Mouse (Mus musculus) liver, embryonic 13.5 days (tissue): ENCODE measurements at regions not wholly inside any gene's neighbourhood (a gene's known extent, or its start where the extent isn't known, plus 50 kb on each side); places are given as distances from the start of the nearest gene placed in this dataset.
A peak's percentile ranks its signal among the peaks of the same experiment; 100 is the strongest.

ENCODE experiments used
- ATAC-seq: fragments of 200-750 bp; cut with Nextera tagmentation; 2 replicates; pipeline ENCODE4 v1.8.0; 2017; ENCODE audit warnings: low read depth, mild to moderate bottlenecking, moderate number of reproducible peaks, moderate library complexity
- DNase-seq: peaks from one replicate; pipeline ENCODE4 v3.0.0; 2022
- H3K27ac ChIP-seq: fragments of 300-500 bp; sonication (generic); 2 replicates; pipeline ENCODE4 v1.5.1; 2015; ENCODE audit warnings: moderate library complexity, mild to moderate bottlenecking, inconsistent platforms
- H3K27me3 ChIP-seq: fragments of 300-500 bp; sonication (generic); 2 replicates; pipeline ENCODE4 v1.6.1; 2015; ENCODE audit warnings: mild to moderate bottlenecking, inconsistent platforms
- H3K36me3 ChIP-seq: fragments of 300-500 bp; sonication (generic); 2 replicates; pipeline ENCODE4 v1.6.1; 2015; ENCODE audit warnings: mild to moderate bottlenecking, inconsistent platforms
- H3K4me1 ChIP-seq: fragments of 300-500 bp; sonication (generic); replicated peaks from 2 replicates; pipeline ENCODE4 v1.6.1; 2015; ENCODE audit warnings: inconsistent platforms
- H3K4me2 ChIP-seq: fragments of 300-500 bp; sonication (generic); 2 replicates; pipeline ENCODE4 v1.6.1; 2015; ENCODE audit warnings: inconsistent platforms, mild to moderate bottlenecking, moderate library complexity
- H3K4me3 ChIP-seq: fragments of 300-500 bp; sonication (generic); replicated peaks from 2 replicates; pipeline ENCODE4 v1.5.1; 2015; ENCODE audit warnings: mild to moderate bottlenecking, inconsistent platforms
- H3K9ac ChIP-seq: fragments of 300-500 bp; sonication (generic); 2 replicates; pipeline ENCODE4 v1.6.1; 2015; ENCODE audit warnings: mild to moderate bottlenecking, inconsistent platforms
- H3K9me3 ChIP-seq: fragments of 300-500 bp; sonication (generic); replicated peaks from 2 replicates; pipeline ENCODE4 v1.6.1; 2016; ENCODE audit warnings: inconsistent platforms
- WGBS: fragments of 180-500 bp; shearing (Covaris S2); methylation state at CpG from one replicate; pipeline ENCODE4 v1.1.7; 2015; ENCODE audit not compliant: insufficient replicate concordance; 5-methylcytosine and 5-hydroxymethylcytosine counted together

DNA sequence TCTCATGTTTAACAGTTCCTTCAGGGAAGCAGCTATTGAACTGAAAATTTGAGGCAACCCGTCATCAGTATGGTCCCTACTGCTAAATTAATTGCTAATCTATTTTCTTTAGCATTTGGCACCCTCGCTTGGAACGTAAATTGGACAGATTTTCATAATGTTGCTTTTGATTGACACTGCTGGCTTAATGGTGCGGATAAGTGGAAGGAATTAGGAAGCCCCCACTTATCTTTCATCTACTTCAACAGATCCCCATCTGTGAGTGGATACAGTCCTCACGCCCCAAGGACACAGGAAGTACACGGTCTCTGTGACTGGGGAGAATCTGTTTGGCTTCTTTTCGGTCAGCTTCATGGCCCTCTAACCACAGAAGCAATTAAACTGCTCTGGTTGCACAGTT, 251.6 kb downstream of the Dact1 start:
- Histone ChIP-seq H3K27me3 (no peaks in the 10 kb centered on the region), H3K36me3 (no peaks in the 10 kb centered on the region), H3K4me3 (no peak overlapping the region), H3K4me1 (no peaks in the 10 kb centered on the region), H3K9me3 (no peaks in the 10 kb centered on the region), H3K27ac (no peak overlapping the region), H3K9ac (no peak overlapping the region), H3K4me2 (no peak overlapping the region)
- ATAC-seq (no peak), DNase-seq (no peak)
- WGBS = 56% methylated on average over 7 of the region's 7 CpGs

GRCm38 (mm10) chr12:71561918-71562572, 252.4 kb downstream of the Dact1 start:
- H3K4me1 ChIP-seq = no peaks in the 10 kb centered on the region
- 68% methylated on average over 8 of the region's 8 CpGs for WGBS
- no peak for ATAC-seq
- no peak for DNase-seq
- no peak overlapping the region for H3K4me3 ChIP-seq
- H3K36me3 ChIP-seq = no peaks in the 10 kb centered on the region
- no peaks in the 10 kb centered on the region for H3K27me3 ChIP-seq
- H3K9me3 ChIP-seq = no peaks in the 10 kb centered on the region
- no peak overlapping the region for H3K9ac ChIP-seq
- no peak overlapping the region for H3K27ac ChIP-seq
- H3K4me2 ChIP-seq = no peak overlapping the region

DNA sequence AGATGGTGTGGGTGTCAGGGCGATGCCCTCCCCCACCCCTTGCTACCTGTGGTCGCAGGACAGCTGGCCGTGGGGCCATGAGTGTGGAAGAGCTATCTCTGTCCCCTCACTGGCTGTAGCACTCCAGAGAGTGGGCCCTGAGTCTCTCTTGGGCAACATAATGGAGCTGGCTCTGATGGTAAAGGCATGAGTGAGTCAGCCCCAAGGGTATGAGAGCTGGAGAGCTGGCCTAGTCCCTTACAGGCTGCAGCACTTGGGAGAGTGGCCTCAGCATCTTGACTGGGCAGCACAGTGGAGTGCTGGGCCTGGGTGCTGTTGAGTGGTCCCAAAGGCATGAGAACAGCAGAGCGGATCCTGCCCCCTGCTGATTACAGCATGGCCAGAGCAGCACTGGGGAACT, 253.5 kb downstream of the Dact1 start:
- H3K27me3 ChIP-seq = no peaks in the 10 kb centered on the region
- no peaks in the 10 kb centered on the region for H3K36me3 ChIP-seq
- H3K4me3 ChIP-seq = no peak overlapping the region
- H3K9me3 ChIP-seq = no peaks in the 10 kb centered on the region
- H3K27ac ChIP-seq = no peak overlapping the region
- 65% methylated on average over 4 of the region's 4 CpGs for WGBS
- no peak overlapping the region for H3K4me2 ChIP-seq
- DNase-seq (no peak), ATAC-seq (no peak)
- H3K9ac ChIP-seq = no peak overlapping the region
- no peaks in the 10 kb centered on the region for H3K4me1 ChIP-seq

DNA sequence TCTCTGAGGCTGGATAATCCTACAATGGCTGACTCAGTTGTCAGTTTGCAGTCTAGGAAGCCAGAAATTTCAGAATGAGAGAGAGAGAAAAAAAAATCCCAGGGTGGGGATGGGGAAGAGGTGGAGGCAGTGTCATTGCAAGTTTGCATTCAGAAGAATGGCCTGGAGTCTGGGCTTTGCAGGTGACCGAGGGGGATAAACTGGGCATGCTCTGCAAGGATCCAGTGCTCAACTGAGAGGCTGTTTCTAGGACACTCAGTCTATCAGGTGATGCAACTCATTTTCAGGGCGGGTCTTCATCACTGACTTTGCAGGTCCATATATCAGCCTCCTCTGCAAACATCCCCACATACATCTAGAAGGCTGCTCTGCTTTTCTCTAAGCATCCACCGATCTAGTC, 256.7 kb downstream of the Dact1 start:
- no peak overlapping the region for H3K4me2 ChIP-seq
- no peak for DNase-seq

GRCm38 (mm10) chr12:71568251-71568650, 258.6 kb downstream of the Dact1 start:
- Histone ChIP-seq H3K4me1 (no peaks in the 10 kb centered on the region), H3K27ac (no peak overlapping the region), H3K4me2 (no peak overlapping the region), H3K27me3 (no peaks in the 10 kb centered on the region), H3K4me3 (no peak overlapping the region), H3K9ac (no peak overlapping the region), H3K36me3 (no peaks in the 10 kb centered on the region), H3K9me3 (no peaks in the 10 kb centered on the region)
- ATAC-seq = no peak
- WGBS = 59% methylated on average over 5 of the region's 5 CpGs
- DNase-seq = no peak

More for the DNA sequence above, 256.7 kb downstream of the Dact1 start:
- no peaks in the 10 kb centered on the region for H3K9me3 ChIP-seq
- no peaks in the 10 kb centered on the region for H3K27me3 ChIP-seq
- no peak for ATAC-seq
- no peak overlapping the region for H3K27ac ChIP-seq
- no peaks in the 10 kb centered on the region for H3K4me1 ChIP-seq
- H3K9ac ChIP-seq = no peak overlapping the region
- no peaks in the 10 kb centered on the region for H3K36me3 ChIP-seq
- WGBS = 77% methylated on average over 3 of the region's 3 CpGs
- H3K4me3 ChIP-seq = no peak overlapping the region

GRCm38 (mm10) chr12:71568880-71569390, 259.3 kb downstream of the Dact1 start:
- no peaks in the 10 kb centered on the region for H3K9me3 ChIP-seq
- DNase-seq (no peak), ATAC-seq (no peak)
- no peaks in the 10 kb centered on the region for H3K36me3 ChIP-seq
- H3K4me1 ChIP-seq = no peaks in the 10 kb centered on the region
- H3K9ac ChIP-seq = no peak overlapping the region
- H3K27me3 ChIP-seq = no peaks in the 10 kb centered on the region
- WGBS = 60% methylated on average over 6 of the region's 6 CpGs
- H3K4me3 ChIP-seq = no peak overlapping the region
- no peak overlapping the region for H3K27ac ChIP-seq
- no peak overlapping the region for H3K4me2 ChIP-seq

DNA sequence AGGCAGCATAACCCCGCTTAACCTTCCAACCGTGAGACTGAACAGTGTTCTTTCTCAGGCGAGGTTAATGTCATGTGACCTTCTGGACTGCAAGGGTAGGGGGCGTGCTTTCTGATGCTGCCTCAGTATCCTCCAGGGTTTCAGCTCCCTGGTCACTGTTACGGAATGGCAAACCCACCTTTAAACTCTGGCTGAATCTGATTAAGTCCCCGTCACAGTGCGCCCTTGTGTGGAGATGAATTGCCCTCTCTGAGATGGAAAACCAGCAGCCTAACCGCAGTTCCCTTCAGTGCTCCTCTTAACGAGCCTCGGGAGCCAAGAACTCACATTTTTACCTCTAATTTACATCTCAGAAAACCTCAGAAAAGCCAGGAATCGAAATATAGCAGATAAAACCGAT, 260.0 kb downstream of the Dact1 start:
- Histone ChIP-seq H3K27ac (no peak overlapping the region), H3K36me3 (no peaks in the 10 kb centered on the region), H3K9ac (no peak overlapping the region), H3K9me3 (no peaks in the 10 kb centered on the region), H3K4me1 (no peaks in the 10 kb centered on the region), H3K4me2 (no peak overlapping the region), H3K4me3 (no peak overlapping the region), H3K27me3 (no peaks in the 10 kb centered on the region)
- no peak for ATAC-seq
- DNase-seq = no peak
- WGBS = 40% methylated on average over 12 of the region's 12 CpGs

- Histone ChIP-seq H3K27ac (no peak overlapping the region), H3K9ac (no peak overlapping the region), H3K27me3 (no peaks in the 10 kb centered on the region), H3K9me3 (no peaks in the 10 kb centered on the region), H3K36me3 (no peaks in the 10 kb centered on the region), H3K4me3 (no peak overlapping the region), H3K4me2 (no peak overlapping the region), H3K4me1 (no peaks in the 10 kb centered on the region)
- ATAC-seq (no peak), DNase-seq (no peak)
- WGBS = 68% methylated on average over 2 of the region's 2 CpGs
These were observed 260.4 kb downstream of the Dact1 start for GRCm38 (mm10) chr12:71570116-71570515.

DNA sequence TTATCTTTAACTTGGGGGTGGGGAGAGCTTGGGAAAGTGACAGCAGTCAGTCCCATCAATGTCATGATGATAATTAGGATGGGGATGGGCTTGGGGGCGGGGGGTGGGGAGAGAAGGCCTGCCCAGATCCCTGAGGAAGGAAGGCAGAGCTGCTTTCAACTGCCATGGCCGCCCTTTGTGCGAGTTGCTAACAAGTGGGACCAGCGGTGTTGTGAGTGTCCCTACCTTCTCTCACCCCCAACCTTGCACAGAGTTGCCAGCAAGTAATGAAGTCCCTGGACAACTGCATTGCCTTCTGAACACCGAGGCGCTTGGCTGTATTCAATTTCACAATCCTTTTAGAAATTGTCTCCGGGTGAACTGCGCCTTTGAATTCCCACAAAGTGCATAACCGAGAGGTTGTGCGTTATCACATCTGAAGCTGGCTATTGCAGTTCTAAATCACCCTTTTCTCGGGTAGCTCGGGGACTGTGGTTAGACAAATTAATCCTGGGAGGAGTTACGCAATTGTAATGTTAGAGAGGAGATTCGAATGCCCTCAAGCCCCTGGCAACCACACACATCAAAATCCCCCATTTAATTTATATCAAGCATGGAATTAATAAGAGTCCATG, 257.9 kb upstream of the Daam1 start:
- Histone ChIP-seq H3K4me1 (no peaks in the 10 kb centered on the region), H3K4me2 (no peak overlapping the region), H3K27me3 (no peaks in the 10 kb centered on the region), H3K9me3 (no peaks in the 10 kb centered on the region), H3K4me3 (no peak overlapping the region), H3K9ac (no peak overlapping the region), H3K27ac (no peak overlapping the region), H3K36me3 (no peaks in the 10 kb centered on the region)
- 48% methylated on average over 14 of the region's 14 CpGs for WGBS
- ATAC-seq (no peak), DNase-seq (no peak)

GRCm38 (mm10) chr12:71573456-71573855, 257.4 kb upstream of the Daam1 start:
- H3K4me2 ChIP-seq = no peak overlapping the region
- H3K27me3 ChIP-seq = no peaks in the 10 kb centered on the region
- ATAC-seq = no peak
- no peaks in the 10 kb centered on the region for H3K4me1 ChIP-seq
- H3K36me3 ChIP-seq = no peaks in the 10 kb centered on the region
- no peak overlapping the region for H3K27ac ChIP-seq
- 79% methylated on average over 8 of the region's 8 CpGs for WGBS
- H3K9me3 ChIP-seq = no peaks in the 10 kb centered on the region
- H3K9ac ChIP-seq = no peak overlapping the region
- no peak overlapping the region for H3K4me3 ChIP-seq
- no peak for DNase-seq

- Histone ChIP-seq H3K9ac (no peak overlapping the region), H3K27ac (no peak overlapping the region), H3K4me2 (no peak overlapping the region), H3K9me3 (no peaks in the 10 kb centered on the region), H3K4me3 (no peak overlapping the region), H3K27me3 (no peaks in the 10 kb centered on the region), H3K4me1 (no peaks in the 10 kb centered on the region), H3K36me3 (no peaks in the 10 kb centered on the region)
- ATAC-seq (no peak), DNase-seq (no peak)
- WGBS = 68% methylated on average over 10 of the region's 10 CpGs
These were observed 256.2 kb upstream of the Daam1 start for GRCm38 (mm10) chr12:71574685-71575084.

GRCm38 (mm10) chr12:71577349-71577748, 253.5 kb upstream of the Daam1 start:
- no peak overlapping the region for H3K9ac ChIP-seq
- no peak overlapping the region for H3K27ac ChIP-seq
- H3K4me2 ChIP-seq = peak overlapping the region; percentile 52
- DNase-seq = peak; percentile 0
- 3% methylated on average over 9 of the region's 9 CpGs for WGBS
- H3K27me3 ChIP-seq = no peaks in the 10 kb centered on the region
- no peaks in the 10 kb centered on the region for H3K36me3 ChIP-seq
- peak overlapping the region; percentile 28 for H3K4me3 ChIP-seq
- 0 out of 2 replicates have a peak, but pooled peaks have one; percentile 29 for ATAC-seq
- no peaks in the 10 kb centered on the region for H3K9me3 ChIP-seq
- H3K4me1 ChIP-seq = no peaks in the 10 kb centered on the region
